Mouse (Mus musculus): ENCODE measurements around the gene Ttpal. TPM values are rescaled to one million over a fixed set of nuclear protein-coding genes. Genes with fewer than 3 reads are reported as not detected.
"Not testable (repeated sequence)": the region's sequence is repeated elsewhere in the genome, so short reads cannot be mapped to it uniquely, and the experiment has no call there.

Gene Ttpal
- polyA plus RNA-seq, 1 experiment from 2014 or later: 36.9 TPM

DNA sequence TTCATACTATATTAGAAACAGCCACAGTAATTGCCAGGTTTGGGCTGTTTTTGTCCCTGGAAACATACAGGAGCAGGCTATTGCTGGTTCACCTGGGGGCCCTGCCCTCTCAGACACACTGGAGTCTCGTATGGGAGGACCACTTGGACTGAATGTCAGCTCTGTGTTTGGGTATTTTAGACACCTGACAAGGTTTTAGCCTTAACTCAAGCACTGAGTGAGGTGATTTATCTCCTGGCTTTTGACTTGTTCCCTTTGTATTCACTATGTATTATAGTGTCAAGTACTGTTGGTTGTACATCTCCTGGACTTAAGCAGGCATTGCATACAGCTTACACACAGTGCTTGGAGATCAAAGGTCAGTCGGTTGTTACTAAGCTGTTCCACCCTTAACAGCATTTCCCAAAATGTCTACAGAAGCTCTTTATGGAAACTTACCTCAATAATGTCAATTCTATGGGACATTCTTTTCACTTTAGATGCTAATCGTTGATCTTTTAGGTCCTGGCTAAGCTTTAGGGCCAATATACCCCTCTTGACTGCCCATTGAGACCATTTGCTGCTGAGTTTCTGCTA is 14.6 kb downstream of the Ttpal start:
- Histone ChIP-seq H3K9me3 (no peaks in the 10 kb centered on the region; the same call in 1 of the 2 replicates), H3K27me3 (ENCODE audit: insufficient read depth, poor library complexity, severe bottlenecking) (no peaks in the 10 kb centered on the region), H3K4me3 (no peak overlapping the region), H3K4me1 (replicated peaks) (no peaks in the 10 kb centered on the region), H3K27ac (no peak overlapping the region), H3K36me3 (peaks cover 97% of the 10 kb centered on the region)
- 84% methylated on average over 3 of the region's 3 CpGs for WGBS
- no peak for DNase-seq (ENCODE audit: low spot score)

DNA sequence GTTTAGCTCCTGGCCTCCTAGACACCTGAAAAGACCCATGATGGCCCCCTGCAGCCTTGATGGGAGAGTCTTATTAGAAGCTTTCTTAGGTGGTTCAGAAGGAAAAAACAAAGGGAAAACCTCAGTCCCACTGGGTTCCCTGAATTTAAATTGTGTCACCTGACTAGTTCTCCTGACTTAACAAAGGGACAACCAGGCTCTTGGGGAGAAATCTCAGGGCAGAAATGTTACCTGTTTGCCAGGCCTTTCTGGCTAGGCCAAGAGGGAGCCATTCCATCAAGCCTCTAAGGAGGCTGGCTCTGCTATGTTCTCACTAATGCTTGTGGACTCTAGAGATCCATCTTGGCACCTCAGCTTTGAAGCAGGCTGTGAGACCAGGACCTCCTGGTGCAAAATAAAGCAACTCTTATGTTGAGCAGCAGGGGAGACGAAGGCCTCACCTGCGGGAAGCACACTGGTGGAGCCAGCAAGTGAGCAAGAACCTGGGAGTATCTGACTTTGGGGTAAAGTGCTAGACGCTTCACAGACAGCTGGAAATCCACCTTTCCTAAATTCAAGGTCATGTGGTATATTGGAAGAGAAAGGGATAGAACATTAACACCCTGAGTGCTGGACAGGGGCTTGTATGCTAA is 15.2 kb downstream of the Ttpal start:
- Histone ChIP-seq H3K27ac (no peak overlapping the region), H3K4me3 (no peak overlapping the region), H3K27me3 (ENCODE audit: insufficient read depth, poor library complexity, severe bottlenecking) (no peaks in the 10 kb centered on the region), H3K4me1 (replicated peaks) (no peaks in the 10 kb centered on the region), H3K36me3 (peaks cover 97% of the 10 kb centered on the region), H3K9me3 (no peaks in the 10 kb centered on the region; the same call in 1 of the 2 replicates)
- WGBS: 84% methylated on average over 3 of the region's 3 CpGs
- DNase-seq (ENCODE audit: low spot score): no peak

DNA sequence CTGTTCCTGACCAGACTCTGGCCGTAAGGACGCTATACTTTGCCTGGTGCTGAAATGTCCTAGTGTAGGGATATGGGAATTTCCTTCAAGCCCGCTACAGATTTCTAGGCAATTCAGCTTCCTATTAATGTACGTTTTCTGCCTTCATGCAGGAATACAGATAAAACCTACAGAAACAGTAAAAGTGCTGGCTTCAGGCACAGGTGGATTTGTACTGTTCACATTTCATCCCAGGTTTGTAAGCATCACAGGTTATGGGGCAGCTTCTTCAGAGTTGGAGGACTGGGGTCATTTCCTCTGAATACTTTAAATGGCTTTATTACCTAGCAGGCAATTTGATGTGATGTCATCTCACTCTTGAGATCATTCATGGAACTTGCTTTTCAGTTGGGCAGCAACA is 15.8 kb downstream of the Ttpal start:
- peaks cover 99% of the 10 kb centered on the region for H3K36me3 ChIP-seq
- H3K27me3 ChIP-seq (ENCODE audit: insufficient read depth, poor library complexity, severe bottlenecking): no peaks in the 10 kb centered on the region
- no peak for DNase-seq (ENCODE audit: low spot score)
- H3K4me3 ChIP-seq: no peak overlapping the region
- no peak overlapping the region for H3K27ac ChIP-seq
- 93% methylated on average over 4 of the region's 4 CpGs for WGBS
- H3K9me3 ChIP-seq: no peaks in the 10 kb centered on the region; the same call in 1 of the 2 replicates
- no peaks in the 10 kb centered on the region for H3K4me1 ChIP-seq (replicated peaks)

DNA sequence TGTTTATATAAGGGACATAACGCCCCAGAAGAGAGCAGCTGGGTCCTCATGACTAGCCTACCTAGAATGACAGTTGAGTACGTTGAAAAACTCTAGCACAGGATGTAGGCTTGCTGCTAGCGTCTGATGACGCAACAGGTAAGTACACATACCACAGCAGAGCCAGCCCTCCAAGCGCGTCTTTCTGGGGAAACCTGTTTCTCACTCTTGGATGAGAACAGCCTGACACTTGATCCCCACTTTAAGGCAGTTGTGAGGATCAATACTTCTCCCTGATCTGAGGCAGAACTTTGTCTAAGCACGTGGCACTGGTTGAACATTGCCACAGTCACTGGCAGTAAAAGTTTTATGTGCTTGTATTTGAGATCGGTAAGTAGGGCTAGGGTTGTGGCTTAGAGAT is 18.3 kb downstream of the Ttpal start:
- H3K36me3 ChIP-seq: peaks cover 97% of the 10 kb centered on the region
- H3K4me1 ChIP-seq (replicated peaks): no peaks in the 10 kb centered on the region
- no peak for DNase-seq (ENCODE audit: low spot score)
- no peak overlapping the region for H3K4me3 ChIP-seq
- H3K27ac ChIP-seq: no peak overlapping the region
- WGBS: 86% methylated on average over 8 of the region's 8 CpGs
- H3K9me3 ChIP-seq: no peaks in the 10 kb centered on the region
- H3K27me3 ChIP-seq (ENCODE audit: insufficient read depth, poor library complexity, severe bottlenecking): no peaks in the 10 kb centered on the region

- DNase-seq (ENCODE audit: low spot score); H3K27ac ChIP-seq; H3K9me3 ChIP-seq; H3K4me1 ChIP-seq (replicated peaks); H3K4me3 ChIP-seq; H3K27me3 ChIP-seq (ENCODE audit: insufficient read depth, poor library complexity, severe bottlenecking): not testable (repeated sequence)
- peaks cover 97% of the 10 kb centered on the region for H3K36me3 ChIP-seq
- 94% methylated on average over 3 of the region's 3 CpGs for WGBS
These were observed 19.3 kb downstream of the Ttpal start for GRCm38 (mm10) chr2:163621401-163621800.

DNA sequence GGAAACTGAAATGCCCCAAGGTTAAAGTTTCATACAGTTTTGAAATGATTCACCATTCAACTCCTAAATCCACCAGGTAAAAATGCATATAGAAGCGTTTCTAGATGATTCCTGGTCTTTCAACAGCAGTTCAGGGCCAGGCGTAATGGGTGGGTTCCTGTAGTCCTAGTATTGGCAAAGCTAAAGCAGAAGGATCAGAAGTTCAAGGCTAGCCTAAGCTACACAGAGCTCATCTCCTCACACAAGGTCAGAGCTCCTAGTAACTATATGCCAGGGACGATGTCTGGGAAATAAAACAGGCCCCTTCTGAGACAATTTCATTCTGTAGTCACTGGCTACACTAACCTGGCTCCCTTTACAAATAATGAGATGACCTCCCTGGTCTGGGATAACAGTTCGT is 29.1 kb downstream of the Ttpal start:
- peaks cover 97% of the 10 kb centered on the region for H3K36me3 ChIP-seq
- no peak overlapping the region for H3K27ac ChIP-seq
- no peaks in the 10 kb centered on the region for H3K4me1 ChIP-seq (replicated peaks)
- H3K9me3 ChIP-seq: no peaks in the 10 kb centered on the region
- H3K27me3 ChIP-seq (ENCODE audit: insufficient read depth, poor library complexity, severe bottlenecking): no peaks in the 10 kb centered on the region
- H3K4me3 ChIP-seq: no peak overlapping the region
- WGBS: 90% methylated on average over 4 of the region's 4 CpGs
- no peak for DNase-seq (ENCODE audit: low spot score)

DNA sequence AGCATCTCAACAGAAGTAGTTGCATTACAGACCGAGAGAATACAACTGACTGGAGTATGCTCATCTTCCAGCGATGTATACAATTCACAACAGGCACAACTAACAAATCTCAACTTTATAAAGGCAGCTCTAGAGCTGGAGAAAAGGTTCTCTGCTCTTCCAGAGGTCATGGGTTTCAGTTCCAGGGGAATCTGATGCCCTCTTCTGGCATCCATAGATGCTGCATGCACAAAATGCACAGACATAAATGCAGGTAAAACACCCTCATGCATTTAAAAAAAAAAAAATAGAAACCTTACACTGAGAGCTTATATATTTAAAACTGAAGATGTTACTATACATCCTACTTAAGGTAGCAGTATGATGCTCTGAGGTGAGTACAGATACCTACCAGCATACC is 29.6 kb downstream of the Ttpal start:
- Histone ChIP-seq H3K9me3 (no peaks in the 10 kb centered on the region), H3K36me3 (peaks cover 96% of the 10 kb centered on the region), H3K27ac (no peak overlapping the region), H3K4me3 (no peak overlapping the region), H3K4me1 (replicated peaks) (no peaks in the 10 kb centered on the region), H3K27me3 (ENCODE audit: insufficient read depth, poor library complexity, severe bottlenecking) (no peaks in the 10 kb centered on the region)
- DNase-seq (ENCODE audit: low spot score): no peak
- 93% methylated on average over 2 of the region's 2 CpGs for WGBS

DNA sequence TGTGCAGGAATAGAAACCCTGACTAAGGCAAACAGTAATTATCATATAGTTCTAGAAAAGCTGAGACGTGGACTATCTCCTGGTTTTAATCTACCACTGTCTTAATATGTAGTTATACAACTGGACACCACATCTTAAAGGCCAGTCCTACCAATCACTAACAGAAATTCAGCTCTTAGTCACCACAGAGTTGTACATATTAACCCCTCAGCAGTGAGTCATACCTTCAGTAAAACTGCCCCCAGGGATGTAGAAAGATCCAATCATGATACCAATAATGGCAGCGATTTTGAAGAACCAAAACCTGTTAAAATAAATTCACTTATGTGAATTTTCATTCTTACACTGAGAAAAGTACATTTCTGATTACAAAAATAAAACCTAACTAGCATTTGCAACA is 32.1 kb downstream of the Ttpal start:
- Histone ChIP-seq H3K4me3 (no peak overlapping the region), H3K9me3 (no peaks in the 10 kb centered on the region), H3K4me1 (replicated peaks) (no peaks in the 10 kb centered on the region), H3K27ac (no peak overlapping the region), H3K27me3 (ENCODE audit: insufficient read depth, poor library complexity, severe bottlenecking) (no peaks in the 10 kb centered on the region), H3K36me3 (peaks cover 90% of the 10 kb centered on the region)
- 95% methylated on average over 2 of the region's 2 CpGs for WGBS
- DNase-seq (ENCODE audit: low spot score): no peak

DNA sequence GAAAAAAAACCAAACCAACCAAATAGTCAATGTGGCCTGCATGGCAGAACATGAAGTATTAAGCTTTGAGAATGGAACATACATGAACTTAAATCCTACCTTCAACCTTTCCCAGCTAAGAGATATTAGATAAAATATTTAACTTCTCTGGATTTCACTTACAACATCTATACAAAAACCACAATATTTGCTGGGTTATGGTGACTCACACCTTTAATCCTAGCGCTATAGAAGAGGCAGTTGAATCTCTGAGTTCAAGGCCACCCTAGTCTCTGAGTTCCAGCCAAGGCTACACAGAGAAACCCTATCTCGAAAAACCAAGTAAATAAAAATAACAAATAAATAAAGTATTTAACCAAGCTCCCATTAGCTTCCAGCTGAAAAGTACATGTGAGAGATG is 33.9 kb downstream of the Ttpal start:
- no peak overlapping the region for H3K4me3 ChIP-seq
- no peak for DNase-seq (ENCODE audit: low spot score)
- H3K4me1 ChIP-seq (replicated peaks): no peaks in the 10 kb centered on the region
- no peaks in the 10 kb centered on the region for H3K9me3 ChIP-seq
- no peaks in the 10 kb centered on the region for H3K27me3 ChIP-seq (ENCODE audit: insufficient read depth, poor library complexity, severe bottlenecking)
- H3K36me3 ChIP-seq: peaks cover 78% of the 10 kb centered on the region
- WGBS: 92% methylated on average over 2 of the region's 2 CpGs
- H3K27ac ChIP-seq: no peak overlapping the region

- Histone ChIP-seq H3K9me3 (no peaks in the 10 kb centered on the region), H3K36me3 (peaks cover 73% of the 10 kb centered on the region), H3K4me1 (replicated peaks) (peaks cover 9% of the 10 kb centered on the region), H3K27ac (no peak overlapping the region), H3K27me3 (ENCODE audit: insufficient read depth, poor library complexity, severe bottlenecking) (no peaks in the 10 kb centered on the region), H3K4me3 (no peak overlapping the region)
- DNase-seq (ENCODE audit: low spot score): no peak
- WGBS: 73% methylated on average over 5 of the region's 5 CpGs
These were observed 35.6 kb downstream of the Ttpal start for GRCm38 (mm10) chr2:163637655-163638266.

- H3K27ac ChIP-seq: no peak overlapping the region
- peaks cover 51% of the 10 kb centered on the region for H3K36me3 ChIP-seq
- H3K27me3 ChIP-seq (ENCODE audit: insufficient read depth, poor library complexity, severe bottlenecking): no peaks in the 10 kb centered on the region
- H3K4me1 ChIP-seq (replicated peaks): peaks cover 25% of the 10 kb centered on the region
- WGBS: 88% methylated on average over 3 of the region's 3 CpGs
- no peak for DNase-seq (ENCODE audit: low spot score)
- no peaks in the 10 kb centered on the region for H3K9me3 ChIP-seq
- H3K4me3 ChIP-seq: no peak overlapping the region
These were observed 38.4 kb downstream of the Ttpal start for GRCm38 (mm10) chr2:163640493-163640892.

- Histone ChIP-seq H3K27me3 (ENCODE audit: insufficient read depth, poor library complexity, severe bottlenecking) (no peaks in the 10 kb centered on the region), H3K9me3 (no peaks in the 10 kb centered on the region), H3K4me1 (replicated peaks) (peaks cover 28% of the 10 kb centered on the region), H3K27ac (no peak overlapping the region), H3K4me3 (no peak overlapping the region; the same call in 1 of the 2 replicates), H3K36me3 (peaks cover 41% of the 10 kb centered on the region)
- DNase-seq (ENCODE audit: low spot score): no peak
- 89% methylated on average over 3 of the region's 3 CpGs for WGBS
These were observed 39.6 kb downstream of the Ttpal start for GRCm38 (mm10) chr2:163641681-163642080.

DNA sequence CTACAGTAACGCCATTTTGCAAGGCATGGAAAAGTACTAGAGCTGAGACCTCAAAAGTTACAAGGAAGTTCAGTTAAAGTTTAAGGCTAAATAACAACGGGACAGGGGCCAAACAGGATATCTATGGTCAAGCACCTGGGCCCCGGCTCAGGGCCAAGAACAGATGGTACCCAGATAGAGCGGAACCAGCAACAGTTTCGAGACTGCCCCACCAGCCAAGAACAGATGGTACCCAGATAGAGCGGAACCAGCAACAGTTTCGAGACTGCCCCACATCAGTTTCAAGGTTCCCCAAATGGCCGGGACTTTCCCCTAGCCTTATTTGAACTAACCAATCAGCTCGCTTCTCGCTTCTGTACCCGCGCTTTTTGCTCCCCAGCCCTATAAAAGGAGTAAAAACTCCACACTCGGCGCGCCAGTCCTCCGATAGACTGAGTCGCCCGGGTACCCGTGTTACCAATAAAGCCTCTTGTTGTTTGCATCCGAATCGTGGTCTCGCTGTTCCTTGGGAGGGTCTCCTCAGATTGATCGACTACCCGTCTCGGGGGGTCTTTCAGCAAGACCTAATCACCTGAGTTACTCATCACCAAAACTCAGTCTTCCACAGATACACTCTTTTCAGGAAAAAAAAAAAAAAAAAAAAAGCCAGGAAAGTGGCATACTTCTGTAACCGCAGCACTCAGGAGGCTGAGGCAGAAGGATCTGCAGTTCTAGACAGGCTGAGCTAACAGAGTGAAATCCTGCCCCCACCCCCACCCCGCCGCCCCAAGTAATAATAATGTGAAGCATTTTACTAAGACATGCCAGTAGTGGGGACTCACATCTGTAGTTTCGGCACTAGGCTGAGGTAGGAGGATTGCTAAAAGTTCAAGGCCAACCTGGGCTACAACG is 40.8 kb downstream of the Ttpal start:
- DNase-seq (ENCODE audit: low spot score): no peak
- H3K9me3 ChIP-seq: no peaks in the 10 kb centered on the region
- H3K27ac ChIP-seq: peak overlapping the region; percentile 96
- H3K4me1 ChIP-seq (replicated peaks): peaks cover 28% of the 10 kb centered on the region
- no peaks in the 10 kb centered on the region for H3K27me3 ChIP-seq (ENCODE audit: insufficient read depth, poor library complexity, severe bottlenecking)
- H3K4me3 ChIP-seq: peak overlapping the region; percentile 77
- 94% methylated on average over 30 of the region's 30 CpGs for WGBS
- H3K36me3 ChIP-seq: peaks cover 30% of the 10 kb centered on the region

Measured in hindbrain, embryonic 10.5 days (tissue).